Mouse (Mus musculus) stomach, embryonic 15.5 days (tissue): ENCODE results near the gene Kif15. TPM values are rescaled to one million over a fixed set of nuclear protein-coding genes. Genes with fewer than 3 reads are reported as not detected.
A peak's percentile ranks its signal among the peaks of the same experiment; 100 is the strongest.

Source experiments
- ATAC-seq: fragments of 200-750 bp; cut with Nextera tagmentation; 2 replicates; pipeline ENCODE4 v1.8.0; 2017; ENCODE audit warnings: low read depth, moderate number of reproducible peaks, moderate TSS enrichment; ENCODE audit not compliant: insufficient read depth, low FRiP score
- H3K27ac ChIP-seq: fragments of 300-500 bp; sonication (generic); 2 replicates; pipeline ENCODE4 v1.5.1; 2015; ENCODE audit warnings: mild to moderate bottlenecking, inconsistent platforms
- H3K27me3 ChIP-seq: fragments of 300-500 bp; sonication (generic); replicated peaks from 2 replicates; pipeline ENCODE4 v1.6.1; 2015; ENCODE audit warnings: inconsistent platforms
- H3K36me3 ChIP-seq: fragments of 300-500 bp; sonication (generic); 2 replicates; pipeline ENCODE4 v1.6.1; 2015; ENCODE audit warnings: inconsistent platforms
- H3K4me1 ChIP-seq: fragments of 300-500 bp; sonication (generic); 2 replicates; pipeline ENCODE4 v1.6.1; 2015; ENCODE audit warnings: inconsistent platforms
- H3K4me2 ChIP-seq: fragments of 300-500 bp; sonication (generic); 2 replicates; pipeline ENCODE4 v1.6.1; 2015; ENCODE audit warnings: mild to moderate bottlenecking, inconsistent platforms
- H3K4me3 ChIP-seq: fragments of 300-500 bp; sonication (generic); replicated peaks from 2 replicates; pipeline ENCODE4 v1.5.1; 2015; ENCODE audit warnings: inconsistent platforms
- H3K9ac ChIP-seq: fragments of 300-500 bp; sonication (generic); 2 replicates; pipeline ENCODE4 v1.6.1; 2015; ENCODE audit warnings: inconsistent platforms
- H3K9me3 ChIP-seq: fragments of 300-500 bp; sonication (generic); 2 replicates; pipeline ENCODE4 v1.6.1; 2016; ENCODE audit warnings: inconsistent platforms
- WGBS: fragments of 180-500 bp; shearing (Covaris S2); methylation state at CpG from one replicate; pipeline ENCODE4 v1.1.7; 2015; 5-methylcytosine and 5-hydroxymethylcytosine counted together
- polyA plus RNA-seq: library from polyadenylated mRNA; unstranded; fragments of >200 nt; fragmentation: Nextera tagmentation; extraction: Ambion mirVana; gene quantifications from 2 replicates; pipeline ENCODE4 v1.2.1, GENCODE M21; 2015

The Kif15 gene
- polyA plus RNA-seq, 1 experiment from 2014 or later: 53.9 TPM

DNA sequence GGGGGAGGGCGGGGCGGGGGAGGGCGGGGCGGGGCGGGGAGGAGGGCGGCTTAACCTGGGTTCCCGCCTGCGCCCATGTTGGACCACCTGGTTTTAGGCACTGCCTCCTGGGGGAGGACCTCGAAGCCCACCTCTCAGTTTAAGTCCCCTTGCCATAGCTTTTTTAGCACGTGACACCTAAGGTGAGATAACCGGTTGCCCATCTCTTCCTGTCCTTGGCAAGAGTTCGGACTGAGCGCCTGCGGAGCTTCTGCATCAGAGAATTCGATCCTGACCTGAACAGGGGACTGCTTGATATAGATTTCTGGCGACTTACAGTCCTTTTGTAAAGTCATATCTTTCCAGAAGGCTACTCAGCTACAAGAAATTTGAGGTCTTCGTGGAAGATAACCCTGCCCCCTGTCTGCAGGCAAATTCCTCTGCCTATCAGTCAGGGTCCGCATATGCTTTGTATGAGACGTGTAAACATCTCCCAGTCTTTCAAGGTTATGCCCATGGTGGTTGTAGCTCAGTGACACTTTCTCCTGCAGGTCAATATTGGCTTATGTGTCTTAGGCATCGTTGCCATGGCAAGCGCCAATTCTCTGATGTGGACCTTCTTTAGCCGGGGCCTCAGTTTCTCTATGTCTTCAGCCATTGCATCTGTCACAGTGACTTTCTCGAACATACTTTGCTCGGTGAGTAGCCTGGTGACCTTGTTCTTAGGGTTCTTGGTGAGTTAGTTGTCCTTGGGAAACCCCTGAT is 71.0 kb downstream of the Kif15 start:
- no peak; the same call in 1 of the 2 replicates for ATAC-seq
- Histone ChIP-seq H3K4me2 (peak overlapping the region; percentile 79), H3K27me3 (no peaks in the 10 kb centered on the region), H3K9me3 (no peaks in the 10 kb centered on the region), H3K36me3 (peaks cover 6% of the 10 kb centered on the region; the same call in 1 of the 2 replicates), H3K27ac (no peak overlapping the region; the same call in 1 of the 2 replicates), H3K9ac (0 out of 2 replicates have a peak overlapping the region, but pooled peaks have one; percentile 6), H3K4me1 (peaks cover 5% of the 10 kb centered on the region), H3K4me3 (peak overlapping the region; percentile 62)
- WGBS: 37% methylated on average over 16 of the region's 24 CpGs

DNA sequence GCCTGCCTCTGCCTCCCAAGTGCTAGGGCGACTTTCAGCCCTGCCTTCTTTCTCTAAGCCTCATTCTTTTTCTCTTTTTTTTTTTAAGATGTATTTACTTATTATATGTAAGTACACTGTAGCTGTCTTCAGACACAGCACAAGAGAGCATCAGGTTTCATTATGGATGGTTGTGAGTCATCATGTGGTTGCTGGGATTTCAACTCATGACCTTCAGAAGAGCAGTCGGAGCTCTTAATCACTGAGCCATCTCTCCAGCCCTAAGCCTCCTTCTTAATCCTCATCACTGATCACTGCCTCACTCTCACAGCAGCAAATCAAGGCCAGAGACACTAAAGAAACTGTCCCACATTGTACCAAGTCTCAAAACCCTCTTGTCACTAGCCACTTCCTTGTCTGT is 73.4 kb downstream of the Kif15 start:
- Histone ChIP-seq H3K27ac (no peak overlapping the region), H3K4me1 (peaks cover 5% of the 10 kb centered on the region), H3K4me2 (no peak overlapping the region), H3K36me3 (no peaks in the 10 kb centered on the region), H3K9ac (no peak overlapping the region), H3K4me3 (no peak overlapping the region), H3K27me3 (no peaks in the 10 kb centered on the region), H3K9me3 (no peaks in the 10 kb centered on the region)
- no peak for ATAC-seq
- 85% methylated on average over 2 of the region's 2 CpGs for WGBS

- no peak for ATAC-seq
- no peak overlapping the region for H3K9ac ChIP-seq
- H3K9me3 ChIP-seq: no peaks in the 10 kb centered on the region
- no peaks in the 10 kb centered on the region for H3K4me1 ChIP-seq
- H3K36me3 ChIP-seq: no peaks in the 10 kb centered on the region
- no peak overlapping the region for H3K4me2 ChIP-seq
- H3K27me3 ChIP-seq: no peaks in the 10 kb centered on the region
- H3K27ac ChIP-seq: no peak overlapping the region
- H3K4me3 ChIP-seq: no peak overlapping the region
- WGBS: 77% methylated on average over 13 of the region's 13 CpGs
Measured at GRCm38 (mm10) chr9:123031496-123032246, 80.8 kb downstream of the Kif15 start.

- Histone ChIP-seq H3K4me1 (no peaks in the 10 kb centered on the region), H3K9ac (no peak within 1 kb of the TSS)
- WGBS: 79% methylated on average over 4 of the region's 4 CpGs
Measured at GRCm38 (mm10) chr9:123034426-123034825, 83.6 kb downstream of the Kif15 start, which contains the start of gene Tgm4. Gene Tgm4 (plus strand): TSS chr9:123034726.

GRCm38 (mm10) chr9:123047665-123048064 is 96.8 kb downstream of the Kif15 start:
- Histone ChIP-seq H3K4me3 (no peak overlapping the region), H3K4me2 (no peak overlapping the region), H3K27me3 (no peaks in the 10 kb centered on the region), H3K36me3 (no peaks in the 10 kb centered on the region), H3K4me1 (no peaks in the 10 kb centered on the region), H3K9me3 (no peaks in the 10 kb centered on the region), H3K9ac (no peak overlapping the region), H3K27ac (no peak overlapping the region)
- no peak for ATAC-seq
- WGBS: 81% methylated on average over 1 of the region's 1 CpGs

More at GRCm38 (mm10) chr9:123034426-123034825, 83.6 kb downstream of the Kif15 start, which contains the start of gene Tgm4:
- H3K9me3 ChIP-seq: no peaks in the 10 kb centered on the region
- no peak within 1 kb of the TSS for H3K4me2 ChIP-seq
- no peaks in the 10 kb centered on the region for H3K27me3 ChIP-seq
- no peak within 1 kb of the TSS for H3K27ac ChIP-seq
- no peak for ATAC-seq
- H3K4me3 ChIP-seq: no peak within 1 kb of the TSS
- no peaks in the 10 kb centered on the region for H3K36me3 ChIP-seq

DNA sequence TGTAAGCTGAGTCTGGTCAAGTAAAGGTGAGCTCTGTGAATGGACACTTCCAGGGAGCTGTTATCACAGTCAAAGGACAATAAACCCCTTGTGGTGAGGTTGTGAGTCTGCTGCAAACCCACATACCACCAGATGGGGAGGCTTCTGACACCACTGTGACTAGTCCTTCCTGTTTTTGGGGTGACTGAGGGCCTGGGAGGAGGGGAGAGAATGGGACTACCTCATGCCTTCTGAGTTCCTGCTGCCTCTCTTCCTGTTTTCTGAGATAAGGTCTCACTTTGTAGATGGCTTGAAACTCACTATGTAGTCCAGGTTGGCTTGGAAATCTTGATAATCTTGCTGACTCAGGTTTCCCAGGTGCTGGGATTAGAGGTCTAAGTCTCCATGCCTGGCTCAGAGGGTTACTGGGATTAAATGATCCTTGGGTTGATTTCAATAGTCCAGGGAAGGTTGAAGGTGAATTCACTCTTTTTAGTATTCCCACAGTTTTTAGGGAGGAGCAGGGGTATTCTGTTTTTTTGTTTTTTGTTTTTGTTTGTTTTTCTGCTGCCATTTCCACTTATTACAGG is 108.0 kb downstream of the Kif15 start:
- H3K27ac ChIP-seq: no peak overlapping the region
- H3K27me3 ChIP-seq: no peaks in the 10 kb centered on the region
- no peak overlapping the region for H3K9ac ChIP-seq
- H3K4me2 ChIP-seq: no peak overlapping the region
- H3K4me3 ChIP-seq: no peak overlapping the region
- no peaks in the 10 kb centered on the region for H3K9me3 ChIP-seq
- no peaks in the 10 kb centered on the region for H3K36me3 ChIP-seq
- no peak for ATAC-seq
- no peaks in the 10 kb centered on the region for H3K4me1 ChIP-seq

GRCm38 (mm10) chr9:123060172-123060571 is 109.3 kb downstream of the Kif15 start:
- no peak overlapping the region for H3K27ac ChIP-seq
- no peaks in the 10 kb centered on the region for H3K27me3 ChIP-seq
- no peak for ATAC-seq
- no peaks in the 10 kb centered on the region for H3K9me3 ChIP-seq
- WGBS: 74% methylated on average over 3 of the region's 3 CpGs
- no peak overlapping the region for H3K4me3 ChIP-seq
- no peak overlapping the region for H3K9ac ChIP-seq
- no peaks in the 10 kb centered on the region for H3K36me3 ChIP-seq
- H3K4me2 ChIP-seq: no peak overlapping the region
- no peaks in the 10 kb centered on the region for H3K4me1 ChIP-seq

Other genes with a start within 250 kb of the Kif15 start
- not detected in 2 replicates for gene Topaz1, start 203.7 kb upstream of the Kif15 start, polyA plus RNA-seq
- gene Tcaim, start 145.5 kb upstream of the Kif15 start, polyA plus RNA-seq: 5.4 and 6.2 TPM in 2 replicates
- 0.28 and 0.30 TPM in 2 replicates for gene Gm35549, start 107.0 kb upstream of the Kif15 start, polyA plus RNA-seq
- 54.9 and 56.1 TPM in 2 replicates for gene Zfp445, start 85.0 kb upstream of the Kif15 start, polyA plus RNA-seq
- 4.0 and 4.6 TPM in 2 replicates for gene Zkscan7, start 65.4 kb upstream of the Kif15 start, polyA plus RNA-seq
- gene Zfp105, start 28.0 kb upstream of the Kif15 start, polyA plus RNA-seq: 15.0 and 15.1 TPM in 2 replicates
- 29.8 and 33.1 TPM in 2 replicates for gene 1110059G10Rik, start within 50 bp of the Kif15 start, polyA plus RNA-seq
- gene Tmem42, start 70.3 kb downstream of the Kif15 start, polyA plus RNA-seq: 20.6 and 21.2 TPM in 2 replicates
- gene Tgm4, start 83.7 kb downstream of the Kif15 start, polyA plus RNA-seq: 0.53 and 0.57 TPM in 2 replicates
- 73.7 and 77.8 TPM in 2 replicates for gene Zdhhc3, start 162.2 kb downstream of the Kif15 start, polyA plus RNA-seq
- 125 and 136 TPM in 2 replicates for gene Exosc7, start 162.2 kb downstream of the Kif15 start, polyA plus RNA-seq
- 1.2 and 2.0 TPM in 2 replicates for gene Clec3b, start 199.9 kb downstream of the Kif15 start, polyA plus RNA-seq